ENCODE assay signal across 9 mouse cellular contexts in the genomic region with DNA sequence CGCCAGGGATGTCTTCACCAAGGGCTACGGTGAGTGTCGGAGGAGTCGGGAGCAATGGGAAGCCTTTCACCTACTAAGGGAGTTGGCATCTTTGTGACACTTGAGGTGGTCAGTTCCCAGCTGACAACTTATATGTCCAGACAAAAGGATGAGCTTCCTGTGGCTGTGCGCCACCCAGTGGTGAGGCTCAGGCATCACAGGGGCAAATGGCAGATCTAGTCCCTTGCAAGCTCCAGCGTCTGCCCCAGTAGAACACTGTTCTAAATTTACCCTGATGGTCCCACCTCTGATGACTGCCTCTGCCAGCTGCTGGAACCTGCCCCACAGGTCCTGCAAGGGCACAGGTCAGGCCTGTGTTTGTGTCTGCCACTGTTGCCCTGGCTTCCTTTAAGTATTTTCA. TPM values are rescaled to one million over a fixed set of nuclear protein-coding genes. Genes with fewer than 3 reads are reported as not detected.
DNase-seq lines count a peak whose midpoint lies in the region; ATAC-seq and TF ChIP-seq lines count a peak whose summit lies in the region.
"Had no signal": no experiment of that assay in that cellular context is flagged by ENCODE, and none has a peak within 500 bp of the region (broad histone marks: within the 10 kb centered on the region; RNA-seq: fewer than 3 reads in every experiment).

No protein-coding gene starts in this region.

- peaks cover 42% of the 10 kb centered on the region for H3K36me3 ChIP-seq in neural tube, embryonic 15.5 days
- H3K36me3 ChIP-seq in spleen, adult 2 months (ENCODE audit: control insufficient read depth, insufficient read depth, low read length): peaks cover 16% of the 10 kb centered on the region

- DNase-seq in neural tube, embryonic 10.5 days (ENCODE audit: extremely low spot score, low spot score): peak; percentile 65
- DNase-seq in adrenal gland, adult 18-20 months (ENCODE audit: low spot score in 2 of 2): peak; percentile 60 to 67
- peak; percentile 30 for DNase-seq in forelimb bud, embryonic 11.5 days (ENCODE audit: low read depth, low spot score)
- DNase-seq in induced T-regulatory cell, adult 2 months (ENCODE audit: low read depth): peak; percentile 76
- DNase-seq in lung, postnatal 25 days (ENCODE audit: low spot score): peak; percentile 63
- DNase-seq in spleen, adult 2 months (ENCODE audit: low read depth in 1 of 2, low spot score in 2 of 2): peak in 1 of 2 experiments; percentile 61
- DNase-seq in layer of hippocampus, postnatal 36 days: no peak

- H3K27me3 ChIP-seq in neural tube, embryonic 15.5 days (replicated peaks): no peaks in the 10 kb centered on the region
- no peaks in the 10 kb centered on the region for H3K27me3 ChIP-seq in spleen, adult 2 months (ENCODE audit: control insufficient read depth, insufficient read depth, low read length)
- H3K27me3 ChIP-seq: hindbrain, embryonic 15.5 days had no signal

- no peak for ATAC-seq in neural tube, embryonic 15.5 days (ENCODE audit: low FRiP score)

- 57% methylated on average over 6 of the region's 6 CpGs for WGBS in neural tube, embryonic 15.5 days
- WGBS in spleen, adult 2 months: 74% methylated on average over 6 of the region's 6 CpGs

- peaks cover 24% of the 10 kb centered on the region for H3K4me1 ChIP-seq in neural tube, embryonic 15.5 days
- H3K4me1 ChIP-seq in spleen, adult 2 months (ENCODE audit: control insufficient read depth, insufficient read depth, insufficient read length): no peaks in the 10 kb centered on the region; the same call in 1 of the 2 replicates

- H3K4me3 ChIP-seq in neural tube, embryonic 15.5 days (replicated peaks): no peak overlapping the region
- no peak overlapping the region for H3K4me3 ChIP-seq in spleen, adult 2 months (ENCODE audit: extremely low read depth, insufficient read depth, insufficient read length)
- H3K4me3 ChIP-seq: hindbrain, embryonic 15.5 days had no signal

- TF ChIP-seq POLR2A in spleen, adult 2 months (IDR thresholded peaks at IDR 0.05; ENCODE audit: low read depth, low read length): no peak

- peak; percentile 92; the same call in 1 of the 2 replicates for TF ChIP-seq CTCF in spleen, adult 2 months (IDR thresholded peaks at IDR 0.05; ENCODE audit: extremely low read depth, insufficient read depth, insufficient read length, insufficient replicate concordance)

- no peaks in the 10 kb centered on the region for H3K9me3 ChIP-seq in neural tube, embryonic 15.5 days (replicated peaks)
- H3K9me3 ChIP-seq: hindbrain, embryonic 15.5 days had no signal

- H3K4me2 ChIP-seq in neural tube, embryonic 15.5 days: no peak overlapping the region
- H3K4me2 ChIP-seq: hindbrain, embryonic 15.5 days had no signal

- no peak overlapping the region for H3K9ac ChIP-seq in neural tube, embryonic 15.5 days (replicated peaks)
- H3K9ac ChIP-seq: hindbrain, embryonic 15.5 days had no signal

- no peak overlapping the region for H3K27ac ChIP-seq in neural tube, embryonic 15.5 days (replicated peaks)
- no peak overlapping the region for H3K27ac ChIP-seq in spleen, adult 2 months (ENCODE audit: insufficient read depth, low read length)
- H3K27ac ChIP-seq: hindbrain, embryonic 15.5 days had no signal

RNA-seq across cellular contexts. Expression of a gene that starts 13.7 kb away (rescaled TPM):
- 362 and 402 TPM in 2 replicates for polyA plus RNA-seq in neural tube, embryonic 15.5 days (2015; fragmentation: Nextera tagmentation; extraction: Ambion mirVana)
- 100 to 1,000 TPM; 374 to 415 TPM for total RNA-seq in adrenal gland, adult 18-20 months (2021)
- polyA plus RNA-seq in spleen, adult 2 months (2012; rRNA removed): 17.2 and 17.9 TPM in 2 replicates
- 100 to 1,000 TPM; 514 to 555 TPM for total RNA-seq in layer of hippocampus, postnatal 36 days (2021)

RNA-seq across cellular contexts. Expression of a gene that starts 21.9 kb away (rescaled TPM):
- polyA plus RNA-seq in neural tube, embryonic 15.5 days (2015; fragmentation: Nextera tagmentation; extraction: Ambion mirVana): 122 and 133 TPM in 2 replicates
- 100 to 1,000 TPM; 124 to 164 TPM for total RNA-seq in adrenal gland, adult 18-20 months (2021)
- polyA plus RNA-seq in spleen, adult 2 months (2012; rRNA removed): 49.6 and 99.6 TPM in 2 replicates
- total RNA-seq in layer of hippocampus, postnatal 36 days (2021): 10 to 100 TPM; 66.6 to 69.5 TPM

Comparison
In these comparisons a context has a peak if more than half of its experiments do, and no peak if none do; other contexts are left out.
1. DNase-seq: peak in neural tube, embryonic 10.5 days (single experiment), adrenal gland, adult 18-20 months (2 of 2), forelimb bud, embryonic 11.5 days (single experiment), induced T-regulatory cell, adult 2 months (single experiment) and lung, postnatal 25 days (single experiment); none in layer of hippocampus, postnatal 36 days (0 of 2).